Mouse (Mus musculus) thymus, postnatal 36 days (tissue): ENCODE measurements around the gene Fam160a1.
A peak's percentile ranks its signal among the peaks of the same experiment; 100 is the strongest.

Source experiments
- DNase-seq, 2 experiments: peaks; one replicate each; pipeline ENCODE4 v3.0.0; 2022; ENCODE audit warnings: mixed read lengths in 2 of 2

The Fam160a1 gene

DNA sequence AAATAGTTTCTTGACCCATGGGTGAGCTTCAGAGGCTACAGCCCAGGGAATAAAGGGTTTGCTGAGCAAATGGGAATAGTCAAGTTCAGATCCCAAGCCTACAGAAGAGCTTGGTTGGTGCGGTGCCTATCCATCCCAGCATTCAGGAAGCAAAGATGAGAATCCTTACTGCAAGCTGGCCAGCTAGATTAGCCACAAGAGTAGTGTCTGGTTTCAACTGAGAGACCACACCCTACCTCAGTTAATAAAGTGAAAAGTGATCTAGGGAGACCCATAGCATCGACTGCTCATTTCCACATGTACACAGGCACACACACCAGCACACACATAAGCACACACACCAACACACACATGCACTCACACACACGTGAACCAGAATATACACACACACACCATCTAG is 75.3 kb downstream of the Fam160a1 start:
- no peak for DNase-seq

DNA sequence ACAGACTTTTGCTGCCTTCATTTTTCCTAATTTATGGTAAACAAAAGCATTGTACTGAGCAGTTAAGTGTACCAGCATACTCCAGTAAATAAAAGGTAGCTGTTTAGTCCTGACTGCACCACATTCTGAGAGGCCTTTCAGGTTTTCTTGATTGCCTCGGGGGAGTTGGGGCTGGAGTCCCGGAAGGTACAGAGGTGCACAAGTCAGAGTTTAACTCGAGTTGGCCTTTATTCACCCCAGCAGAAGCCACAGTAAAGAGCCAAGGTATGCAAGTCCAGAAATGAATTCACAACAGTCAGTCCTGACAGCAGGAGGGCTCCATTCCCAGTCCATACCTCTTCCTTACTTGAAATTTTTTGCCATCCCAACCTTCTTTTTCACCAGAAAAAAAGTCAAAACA is 78.5 kb downstream of the Fam160a1 start:
- DNase-seq = no peak

DNA sequence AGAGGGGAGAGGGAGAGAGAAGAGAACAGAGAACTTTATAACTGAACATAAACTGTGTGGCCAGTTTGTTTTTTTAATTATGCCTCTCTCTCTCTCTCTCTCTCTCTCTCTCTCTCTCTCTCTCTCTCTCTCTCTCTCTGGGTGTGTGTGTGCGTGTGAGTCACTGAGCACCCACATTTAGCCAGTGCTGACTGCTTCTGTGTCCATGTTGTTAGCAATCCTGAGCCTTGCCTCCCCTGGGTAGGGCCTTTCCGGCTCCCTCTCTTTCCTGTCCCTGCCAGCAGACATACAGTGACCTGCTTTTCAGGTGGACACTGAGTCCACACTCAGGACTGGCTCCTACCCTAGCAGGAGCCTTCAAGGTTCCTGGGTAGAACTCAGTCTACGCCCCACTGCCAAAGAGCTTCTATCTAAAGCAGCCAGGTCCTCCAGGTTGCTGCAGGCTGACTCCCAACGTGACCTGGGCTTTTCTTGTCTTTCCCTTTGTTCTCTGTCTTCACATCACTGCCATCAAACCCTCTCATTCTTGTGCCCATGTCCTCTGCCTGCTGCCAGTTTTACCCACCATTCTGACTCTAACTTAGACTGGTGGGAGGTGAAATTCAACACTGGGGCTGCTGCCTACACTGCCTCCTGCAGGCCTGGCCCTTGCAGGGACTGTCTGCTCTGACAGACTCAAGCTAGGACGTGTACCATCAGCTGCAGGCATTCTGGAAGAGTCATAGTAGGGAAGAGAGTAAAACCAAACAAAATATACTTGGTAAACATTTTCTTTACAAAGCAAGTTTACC is 83.0 kb downstream of the Fam160a1 start:
- DNase-seq = no peak

DNA sequence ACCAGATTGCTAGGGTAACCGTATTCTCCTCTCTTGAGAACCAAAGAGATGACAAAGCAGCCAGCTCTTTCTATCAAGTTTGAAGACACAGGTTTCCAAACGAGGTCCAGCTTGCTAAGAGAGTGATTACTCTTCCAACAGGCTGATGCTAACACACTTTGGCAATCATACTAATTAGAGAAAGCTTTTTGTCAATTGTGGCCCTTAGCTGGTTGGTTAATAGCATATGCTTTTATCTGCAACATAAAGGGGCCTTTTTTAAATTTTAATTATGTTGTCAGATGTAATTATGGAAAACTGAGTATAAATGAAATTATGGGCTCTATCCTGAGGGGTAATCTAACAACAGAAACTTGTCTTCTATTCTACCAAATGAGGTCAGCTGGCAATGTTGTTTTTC is 89.9 kb downstream of the Fam160a1 start:
- DNase-seq = no peak

DNA sequence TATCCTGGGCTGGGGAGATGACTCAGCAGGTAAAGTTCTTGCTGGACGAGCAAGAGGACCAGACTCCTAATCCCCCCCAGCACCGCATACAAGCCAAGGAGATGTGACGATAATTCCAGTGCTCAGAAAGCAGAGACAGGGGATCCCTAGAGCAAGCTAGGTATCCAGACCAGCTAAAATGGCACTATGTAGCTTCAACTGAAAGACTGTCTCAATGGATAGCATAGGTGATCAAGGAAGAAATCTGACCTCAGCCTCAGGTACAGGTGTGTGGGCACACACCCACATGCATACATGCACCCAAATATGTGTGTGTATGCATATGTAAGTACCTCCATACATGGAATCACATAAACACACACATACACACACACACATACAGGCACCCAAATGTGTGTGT is 91.1 kb downstream of the Fam160a1 start:
- DNase-seq = no peak

DNA sequence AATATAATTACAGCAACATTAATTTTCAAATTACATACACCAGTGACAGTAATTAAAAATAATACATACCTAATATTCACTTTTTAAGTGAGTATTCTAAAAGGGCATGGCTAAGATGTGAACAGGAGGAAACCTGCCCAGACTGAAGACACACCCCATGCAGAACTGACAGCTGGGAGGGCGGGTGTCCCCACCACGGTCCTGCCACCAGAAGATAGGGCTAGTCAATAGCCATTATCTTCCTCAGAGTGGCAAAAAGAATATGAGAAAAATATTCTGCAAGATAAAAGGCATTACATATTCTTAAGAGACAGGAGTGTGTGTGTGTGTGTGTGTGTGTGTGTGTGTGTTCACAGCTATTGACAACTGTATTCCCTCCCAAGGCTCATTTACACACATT is 92.0 kb downstream of the Fam160a1 start:
- no peak for DNase-seq

DNA sequence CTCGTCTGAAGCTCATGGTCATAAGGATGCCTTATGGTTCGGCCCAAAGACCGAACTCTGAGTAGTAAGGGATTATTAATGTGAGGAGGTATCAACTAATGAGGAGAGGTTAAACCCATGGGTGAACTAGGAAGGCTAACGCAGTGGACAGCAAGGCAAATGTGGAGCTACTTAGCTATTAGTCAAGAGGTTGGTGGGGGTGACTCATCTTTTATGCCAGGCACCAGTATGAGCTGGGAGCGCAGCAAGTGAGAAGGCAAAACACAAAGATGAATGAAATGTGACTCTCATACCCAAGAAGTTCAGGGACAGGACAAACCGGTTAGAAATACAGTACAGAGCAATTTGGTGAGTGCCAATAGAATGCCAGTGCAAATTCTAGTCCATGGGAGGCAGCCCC is 94.5 kb downstream of the Fam160a1 start:
- DNase-seq = no peak

DNA sequence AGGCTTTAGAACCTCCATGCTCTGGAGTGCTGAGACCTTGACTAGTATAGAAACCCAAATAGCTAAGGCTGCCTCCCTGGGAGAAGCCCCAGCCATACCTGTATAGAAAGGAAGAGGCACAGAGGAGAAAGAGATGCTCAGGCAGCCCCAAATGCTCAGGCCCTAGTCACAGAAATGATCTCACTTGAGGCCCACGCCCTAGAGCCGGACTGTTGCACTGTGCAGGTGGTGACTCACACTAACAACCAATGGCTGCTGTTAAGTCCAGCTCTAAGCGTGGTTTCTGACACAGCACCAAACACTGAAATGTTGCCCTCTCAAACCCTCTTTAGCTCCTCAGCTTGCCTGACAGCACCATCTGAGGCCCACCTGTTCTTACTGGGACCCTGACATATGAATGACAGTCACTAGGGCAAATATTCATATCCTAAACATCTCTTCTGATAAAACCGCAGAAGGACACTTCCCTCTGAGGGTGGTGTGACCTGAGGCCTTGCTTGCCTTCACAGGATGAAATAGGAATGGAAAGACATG is 101.3 kb downstream of the Fam160a1 start:
- no peak for DNase-seq

DNA sequence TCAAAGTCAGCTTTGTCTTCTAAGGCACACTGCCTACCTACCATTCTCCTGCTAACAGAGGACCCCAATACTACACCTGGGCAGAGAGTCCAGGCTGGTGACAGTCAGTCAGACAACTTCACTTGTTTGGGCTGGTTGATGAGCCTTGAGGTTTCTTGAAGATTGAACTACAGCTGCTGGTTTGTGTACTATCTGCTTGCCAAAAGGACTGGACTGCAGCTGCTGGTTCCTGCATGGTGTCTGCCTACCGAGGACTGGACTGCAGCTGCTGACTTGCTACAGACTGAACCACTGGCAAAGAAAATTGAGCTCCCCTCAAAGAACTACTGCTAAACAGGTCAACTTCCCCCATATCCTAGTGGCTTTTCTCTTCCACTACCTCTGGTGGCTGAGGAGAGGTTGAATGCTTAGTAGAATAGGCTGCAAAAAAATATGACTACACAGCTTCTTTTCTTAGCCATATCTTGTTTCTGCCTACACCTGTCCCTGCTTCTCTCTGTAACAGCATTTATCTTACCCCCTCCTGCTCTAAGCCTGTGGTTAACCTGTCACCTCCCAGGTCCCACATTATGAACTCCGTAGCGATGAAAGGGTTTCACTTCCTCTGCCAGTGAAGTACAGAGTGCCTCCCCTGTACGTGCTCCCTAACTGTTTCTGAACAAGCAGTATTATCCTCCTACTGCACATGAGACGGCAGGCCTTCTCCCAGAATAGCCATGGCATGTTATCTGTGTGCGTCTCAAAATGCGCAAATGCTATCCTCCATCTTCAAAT is 103.0 kb downstream of the Fam160a1 start:
- no peak for DNase-seq

DNA sequence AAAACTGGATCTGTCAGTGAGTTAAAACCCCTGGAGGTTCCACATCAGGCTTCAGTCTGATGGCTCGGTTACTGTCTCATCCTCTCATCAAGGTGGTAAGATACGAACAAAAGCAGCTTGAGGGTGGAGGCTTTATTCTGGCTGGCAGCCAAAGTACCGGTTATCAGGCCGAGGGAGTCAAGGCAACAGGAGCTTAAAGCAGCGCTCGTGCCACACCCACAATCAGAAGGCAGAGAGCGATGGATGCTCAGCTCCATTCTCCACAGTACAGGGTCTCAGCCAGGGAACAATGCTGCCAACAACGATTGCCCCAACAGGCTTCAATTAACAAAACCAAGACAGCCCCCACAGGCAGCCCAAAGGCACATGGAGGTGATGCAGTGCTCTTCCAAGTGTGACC is 106.4 kb downstream of the Fam160a1 start:
- DNase-seq = no peak

DNA sequence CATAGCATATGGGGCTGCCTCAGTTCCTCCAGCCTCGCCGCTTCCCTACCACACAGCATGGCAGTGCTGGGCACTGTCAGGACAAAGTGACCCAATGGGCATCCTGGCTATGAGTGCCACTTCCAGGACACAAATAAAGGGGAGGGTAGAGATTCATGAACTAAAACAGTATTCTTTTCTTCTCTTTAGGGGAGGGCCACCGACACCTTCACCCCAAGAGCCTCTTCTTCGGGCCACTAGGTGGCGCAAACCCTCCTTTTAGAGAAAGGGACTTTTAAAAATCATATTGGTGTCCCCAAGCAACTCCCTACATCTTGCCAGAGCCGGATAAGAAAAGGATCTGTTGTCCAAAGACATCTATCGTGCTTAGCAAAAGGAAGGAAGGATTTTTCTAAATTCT is 109.7 kb downstream of the Fam160a1 start:
- DNase-seq = peak in 1 of 2 experiments; percentile 4

DNA sequence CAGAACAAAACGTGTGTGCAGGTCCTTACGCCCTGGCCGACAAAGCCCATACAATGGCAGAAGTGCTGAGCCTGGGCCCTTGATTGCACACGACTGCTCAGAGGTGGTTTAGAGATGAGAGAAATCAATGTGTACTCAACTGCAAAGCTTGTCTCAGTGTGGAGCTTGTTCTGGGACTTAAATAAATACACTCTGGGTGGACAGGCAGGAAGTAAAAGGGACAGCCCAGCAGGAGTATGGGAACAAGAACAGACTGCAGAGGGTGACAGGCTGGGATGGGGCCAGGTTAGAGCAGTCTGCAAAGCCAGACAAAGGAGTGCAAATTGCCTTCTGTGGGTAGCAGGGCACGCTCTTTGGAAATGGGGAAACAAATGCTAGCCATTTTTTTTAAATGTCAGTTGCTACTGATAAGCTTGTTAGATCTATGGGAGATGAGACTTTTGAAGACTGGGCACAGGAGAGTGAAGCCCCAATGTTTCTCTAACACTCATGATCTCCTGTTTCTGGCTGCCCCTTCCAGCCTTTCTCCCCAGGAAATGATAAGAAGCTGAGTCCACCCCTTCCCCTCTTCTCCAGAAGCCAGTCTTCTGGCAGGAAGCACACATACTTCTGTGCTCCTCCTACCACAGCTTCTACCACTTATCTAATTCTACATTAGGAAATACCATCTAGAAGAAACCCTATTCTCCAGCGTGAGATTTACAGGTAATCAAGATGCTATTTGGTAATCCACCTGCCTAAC is 113.8 kb downstream of the Fam160a1 start:
- DNase-seq = no peak

DNA sequence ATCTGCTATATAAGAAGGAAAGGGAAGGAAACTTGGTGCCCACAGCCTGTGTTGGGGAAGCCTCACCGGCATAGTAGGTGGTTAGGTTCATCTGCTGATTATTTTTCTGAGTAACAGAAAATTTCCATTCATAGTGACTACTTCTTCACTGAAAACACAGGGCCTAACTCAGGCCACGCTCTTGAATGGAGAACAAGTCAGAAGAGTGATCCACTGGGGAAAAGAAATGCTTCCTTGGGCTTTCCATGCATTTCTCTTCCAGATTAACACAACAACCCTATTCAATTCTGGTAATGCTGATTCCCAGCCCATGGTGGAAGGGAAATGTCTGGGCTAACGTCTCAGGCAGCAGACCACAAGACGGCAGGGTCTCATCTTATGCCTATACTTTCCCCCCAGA is 118.6 kb downstream of the Fam160a1 start:
- DNase-seq = no peak

DNA sequence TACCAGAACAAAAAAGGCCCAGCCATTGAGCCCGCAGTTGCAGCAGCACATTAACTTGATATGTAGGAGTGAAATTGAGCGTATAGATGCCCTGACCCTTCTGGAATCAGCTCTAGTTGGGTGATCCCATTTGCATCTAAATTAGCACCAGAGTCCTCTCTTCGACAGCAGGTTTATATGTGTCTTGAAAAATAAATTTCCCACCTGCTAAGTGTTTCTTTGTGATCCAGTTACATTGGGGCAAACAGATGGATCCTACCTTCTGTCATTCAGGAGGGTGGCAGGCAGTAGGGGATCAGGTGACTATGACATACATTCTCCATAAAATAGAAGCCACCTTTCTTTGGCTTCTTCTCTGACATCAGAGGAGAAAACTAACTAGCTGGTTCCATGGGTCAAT is 122.0 kb downstream of the Fam160a1 start:
- DNase-seq = no peak

DNA sequence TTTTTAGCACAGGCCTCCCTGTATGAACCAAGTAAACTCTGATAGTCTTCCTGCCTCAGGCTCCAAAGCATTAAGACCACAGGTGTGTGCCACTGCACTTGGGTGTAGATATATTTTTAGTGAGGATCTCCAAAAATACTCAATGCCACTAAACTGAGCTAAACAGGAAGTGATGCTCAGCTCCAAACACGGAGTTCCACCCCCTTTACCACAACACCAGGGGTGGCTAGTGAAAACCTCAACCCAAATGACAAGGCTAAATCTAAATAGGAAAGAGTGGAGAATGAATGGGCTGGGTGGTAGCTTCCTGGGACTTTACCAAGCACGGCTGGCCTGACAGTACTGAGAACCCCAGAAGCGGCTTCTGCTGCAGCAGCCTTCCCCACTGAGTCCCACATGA is 124.1 kb downstream of the Fam160a1 start:
- no peak for DNase-seq

DNA sequence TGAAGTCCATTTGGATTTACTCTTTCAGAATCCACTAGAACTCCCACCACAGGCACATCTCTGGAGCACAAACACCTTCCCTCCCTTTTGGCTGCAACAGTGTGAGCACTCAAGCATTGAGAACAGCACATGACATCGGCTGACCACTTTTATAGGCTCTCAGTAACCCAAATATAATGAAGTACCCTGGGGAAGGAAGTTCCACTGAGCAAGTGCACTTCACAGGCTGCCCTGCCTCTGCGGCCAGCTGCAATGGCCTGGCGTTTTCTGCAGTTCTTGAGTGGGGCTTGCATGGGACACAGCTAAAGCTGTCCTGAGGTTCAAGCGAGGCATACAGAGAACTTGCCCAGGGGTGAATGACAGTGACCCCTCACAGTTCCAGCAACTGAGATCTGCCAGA is 126.0 kb downstream of the Fam160a1 start:
- no peak for DNase-seq

DNA sequence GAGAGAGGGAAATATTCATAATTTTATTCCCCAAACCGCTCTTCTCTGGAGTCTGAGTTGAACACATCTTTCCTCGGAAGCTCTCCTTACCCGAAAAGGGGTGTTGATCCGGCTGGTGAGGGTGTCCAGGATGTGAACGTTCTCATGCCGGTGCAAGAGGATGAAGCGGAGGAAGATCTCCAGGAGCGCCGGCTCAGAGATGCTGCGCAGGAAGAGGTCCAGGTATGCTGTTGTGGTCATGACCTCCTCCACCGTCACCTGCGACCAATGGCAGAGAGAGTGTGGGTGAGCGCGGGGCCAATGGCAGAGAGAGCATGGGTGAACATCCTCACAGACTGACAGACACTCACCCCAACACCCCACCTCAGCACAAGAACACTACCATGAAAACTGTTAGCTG is 128.8 kb downstream of the Fam160a1 start:
- no peak for DNase-seq

DNA sequence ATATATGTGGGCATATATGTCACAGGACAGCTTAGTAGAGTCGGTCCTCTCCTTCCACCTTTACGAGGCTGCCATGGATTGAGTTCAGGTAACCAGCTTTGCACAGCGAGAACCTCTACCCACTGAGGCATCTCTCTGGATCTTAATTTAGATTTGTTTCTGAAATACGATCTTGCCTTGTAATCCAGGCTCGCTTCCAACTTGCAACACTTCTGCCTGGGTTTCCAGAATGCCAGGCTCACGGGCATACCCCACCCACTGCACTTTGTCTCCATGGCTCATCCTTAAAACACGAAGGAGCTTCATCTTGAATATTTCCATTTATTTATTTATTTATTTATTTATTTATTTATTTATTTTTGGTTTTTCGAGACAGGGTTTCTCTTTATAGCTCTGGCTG is 131.8 kb downstream of the Fam160a1 start:
- no peak for DNase-seq

DNA sequence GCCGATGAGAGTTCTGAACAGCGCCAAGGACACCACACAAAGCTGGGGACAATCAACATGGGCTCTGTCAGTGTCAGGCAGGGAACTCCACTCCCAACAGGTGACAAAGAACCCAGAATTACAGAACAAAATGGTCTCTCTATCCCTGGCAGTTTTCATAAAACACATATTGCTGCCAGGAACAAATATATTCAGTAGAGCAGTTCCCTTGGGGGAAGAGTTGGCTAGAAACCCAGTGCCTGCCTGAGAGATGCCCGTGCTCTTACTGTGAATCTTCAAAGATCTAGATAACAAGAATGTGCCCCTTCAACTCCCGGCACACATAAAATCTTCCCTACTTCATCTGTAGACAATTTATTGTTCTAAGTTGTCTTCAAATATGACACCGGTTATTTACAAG is 133.5 kb downstream of the Fam160a1 start:
- DNase-seq = no peak

DNA sequence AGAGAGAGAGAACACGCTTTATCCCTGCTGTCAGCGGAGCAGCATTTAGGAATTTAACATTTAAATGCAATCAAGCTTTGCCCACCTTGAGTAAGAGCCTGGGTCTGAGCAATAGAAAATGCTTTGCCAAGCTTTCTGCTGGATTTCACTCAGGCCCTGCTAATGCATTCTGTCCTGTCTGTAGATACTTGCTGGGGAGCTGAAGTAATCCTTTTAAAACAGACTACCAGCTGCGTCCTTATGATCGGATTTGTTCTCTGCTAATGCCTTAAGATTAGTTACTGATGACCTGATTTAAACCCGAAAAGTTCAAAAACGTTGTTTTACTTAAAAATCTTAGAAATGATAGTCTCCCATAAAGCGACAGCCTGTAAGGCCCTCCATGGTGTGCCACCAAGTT is 136.0 kb downstream of the Fam160a1 start:
- DNase-seq = no peak

DNA sequence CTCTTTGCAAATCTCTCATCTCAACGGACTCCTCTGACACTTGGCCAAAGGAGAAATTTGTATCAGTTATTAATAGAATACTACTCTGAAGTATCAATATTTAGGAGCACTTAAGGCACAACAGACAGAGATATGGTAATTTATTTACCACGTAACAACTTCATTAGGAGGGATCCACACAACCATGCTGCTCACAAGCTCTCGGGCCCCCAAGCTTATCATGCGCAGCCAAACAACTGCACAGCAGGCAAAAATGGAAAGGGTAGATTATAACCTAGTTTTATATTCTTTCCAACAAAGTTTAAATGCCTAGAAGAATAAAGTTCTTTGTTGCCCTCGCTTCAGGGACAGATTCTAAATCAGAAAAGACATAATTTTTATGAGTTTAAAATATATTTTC is 137.1 kb downstream of the Fam160a1 start:
- DNase-seq = no peak

DNA sequence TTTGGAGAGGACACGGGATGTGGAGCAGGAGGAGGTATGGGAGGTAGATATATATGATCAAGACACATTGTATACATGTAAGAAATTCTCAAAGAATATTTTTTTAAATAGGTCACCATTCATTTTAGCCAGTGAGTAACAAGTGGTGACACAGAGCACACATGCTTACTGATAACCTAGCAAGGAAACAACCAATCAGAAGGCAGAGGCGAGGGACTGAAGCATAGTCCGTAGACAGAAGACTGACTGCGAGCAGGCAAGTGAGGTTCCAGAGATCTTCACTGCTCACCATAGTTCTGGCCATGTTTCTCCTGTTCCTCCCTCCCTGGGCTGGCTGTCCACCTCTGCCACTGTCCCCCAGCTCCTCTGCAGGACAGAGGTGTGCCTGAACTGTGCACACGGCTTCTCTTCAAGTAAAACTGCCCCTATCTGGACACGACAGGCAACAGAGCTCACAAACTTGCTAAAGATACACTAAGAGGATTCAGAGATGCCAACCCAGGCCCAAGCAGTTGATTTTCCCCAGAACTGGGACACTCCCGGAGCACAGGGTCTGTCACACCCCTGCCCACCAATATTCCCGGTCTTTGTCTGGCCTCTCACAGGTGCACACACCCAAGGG is 137.7 kb downstream of the Fam160a1 start:
- no peak for DNase-seq

DNA sequence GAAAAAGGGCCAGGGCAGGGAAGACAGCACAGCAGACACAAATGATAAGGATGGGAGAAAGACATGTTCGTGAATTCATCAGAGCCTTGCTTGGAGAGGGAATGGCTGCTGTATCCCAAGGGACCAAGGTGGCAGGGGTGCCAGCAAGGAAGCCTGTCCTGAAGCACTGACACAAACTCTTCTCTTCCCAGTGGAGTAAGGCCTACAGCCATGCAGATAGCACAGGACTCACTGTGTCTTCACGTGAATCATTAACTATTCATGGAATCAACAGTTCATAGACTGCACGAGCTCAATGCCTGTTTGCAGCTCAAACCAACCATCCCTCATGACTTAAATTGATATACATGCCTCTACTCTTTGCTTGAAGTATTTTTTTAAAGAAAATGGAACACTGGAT is 139.1 kb downstream of the Fam160a1 start:
- no peak for DNase-seq
